ENCODE assay signal across 23 mouse cellular contexts in the genomic region with DNA sequence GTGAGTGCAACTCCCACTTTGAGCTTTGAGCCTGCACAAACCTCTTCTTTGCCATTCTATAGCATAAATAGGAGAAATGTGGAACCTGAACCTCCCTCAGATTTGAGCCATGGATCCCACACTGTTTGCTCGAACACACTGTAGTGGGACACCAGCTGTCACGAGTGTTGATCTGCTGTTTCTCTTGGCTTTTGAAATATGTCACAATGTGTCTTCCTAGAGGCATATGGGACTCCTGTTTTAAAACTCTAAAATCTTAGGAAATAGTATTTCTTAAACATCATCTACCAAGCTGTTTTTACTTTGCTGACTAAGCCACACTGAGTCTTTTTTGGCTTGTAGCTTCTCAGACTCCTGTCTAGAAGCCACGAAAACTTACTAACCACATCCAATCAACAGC.
DNase-seq lines count a peak whose midpoint lies in the region; ATAC-seq and TF ChIP-seq lines count a peak whose summit lies in the region.
"Had no signal": no experiment of that assay in that cellular context is flagged by ENCODE, and none has a peak within 500 bp of the region (broad histone marks: within the 10 kb centered on the region; RNA-seq: fewer than 3 reads in every experiment).

No protein-coding gene starts in this region.

- no peak for TF ChIP-seq CTCF in brain, embryonic 14.5 days (IDR thresholded peaks at IDR 0.05; ENCODE audit: borderline replicate concordance, extremely low read depth, insufficient read depth, insufficient read length)
- TF ChIP-seq CTCF in lung, adult 2 months (IDR thresholded peaks at IDR 0.05; ENCODE audit: insufficient read depth, low read length), result no peak

- intact Hi-C loops in left cerebral cortex, postnatal 25 days (cut with DNase I), result loop anchor here (5.0 kb wide), 1 partner anchor 99 kb away; the partner anchor contains the start of genes Cerkl and Neurod1

- 77% methylated on average over 3 of the region's 3 CpGs for WGBS in forebrain, embryonic 15.5 days
- WGBS in forebrain, embryonic 12.5 days, result 86% methylated on average over 3 of the region's 3 CpGs
- WGBS in lung, adult 2 months, result 87% methylated on average over 3 of the region's 3 CpGs

- H3K27ac ChIP-seq in forebrain, embryonic 15.5 days (replicated peaks), result no peak overlapping the region
- H3K27ac ChIP-seq in forebrain, embryonic 12.5 days, result no peak overlapping the region
- H3K27ac ChIP-seq: kidney, embryonic 15.5 days; limb, embryonic 12.5 days; liver, embryonic 13.5 days; lung, embryonic 15.5 days had no signal

- peaks cover 5% of the 10 kb centered on the region; the same call in 1 of the 2 replicates for H3K4me1 ChIP-seq in forebrain, embryonic 15.5 days
- no peaks in the 10 kb centered on the region for H3K4me1 ChIP-seq in forebrain, embryonic 12.5 days
- no peaks in the 10 kb centered on the region for H3K4me1 ChIP-seq in lung, adult 2 months (ENCODE audit: control insufficient read depth, insufficient read depth, low read length)
- H3K4me1 ChIP-seq: kidney, embryonic 15.5 days; limb, embryonic 12.5 days; liver, embryonic 13.5 days; lung, embryonic 15.5 days had no signal

- no peak overlapping the region for H3K9ac ChIP-seq in forebrain, embryonic 15.5 days (replicated peaks)
- no peak overlapping the region for H3K9ac ChIP-seq in forebrain, embryonic 12.5 days
- H3K9ac ChIP-seq: kidney, embryonic 15.5 days; limb, embryonic 12.5 days; liver, embryonic 13.5 days; lung, embryonic 15.5 days had no signal

- no peaks in the 10 kb centered on the region for H3K9me3 ChIP-seq in forebrain, embryonic 15.5 days
- H3K9me3 ChIP-seq in forebrain, embryonic 12.5 days, result no peaks in the 10 kb centered on the region
- H3K9me3 ChIP-seq: kidney, embryonic 15.5 days; limb, embryonic 12.5 days; liver, embryonic 13.5 days; lung, embryonic 15.5 days had no signal

- no peaks in the 10 kb centered on the region for H3K27me3 ChIP-seq in forebrain, embryonic 15.5 days
- H3K27me3 ChIP-seq in forebrain, embryonic 12.5 days, result no peaks in the 10 kb centered on the region
- H3K27me3 ChIP-seq: kidney, embryonic 15.5 days; limb, embryonic 12.5 days; liver, embryonic 13.5 days; lung, embryonic 15.5 days had no signal

- no peak for TF ChIP-seq POLR2A in brain, embryonic 14.5 days (IDR thresholded peaks at IDR 0.05; ENCODE audit: borderline replicate concordance, extremely low read depth, insufficient read depth, insufficient read length, poor library complexity, severe bottlenecking)
- no peak for TF ChIP-seq POLR2A in lung, adult 2 months (IDR thresholded peaks at IDR 0.05; ENCODE audit: borderline replicate concordance, extremely low read depth, low read depth, low read length)

- peak; percentile 47 to 76 for DNase-seq in layer of hippocampus, adult 18-20 months (ENCODE audit: low spot score in 2 of 2)
- DNase-seq in layer of hippocampus, postnatal 25 days (ENCODE audit: extremely low spot score in 1 of 2, low spot score in 1 of 2), result no peak
- DNase-seq in brain, embryonic 14.5 days (ENCODE audit: low read depth), result peak; percentile 42
- DNase-seq in left cerebral cortex, postnatal 25 days (ENCODE audit: low spot score in 2 of 2), result peak; percentile 20 to 68
- DNase-seq in lung, adult 2 months, result no peak
- DNase-seq in thymus, postnatal 0 days (ENCODE audit: low spot score), result no peak
- DNase-seq: adrenal gland, postnatal 25 days; cerebellum, adult 18-20 months; cerebellum, postnatal 36 days; kidney, postnatal 4 days; liver, embryonic 13.5 days; lung, postnatal 4 days; retina, postnatal 1 day; thymus, adult 18-20 months had no signal

- peak; percentile 62; the same call in 1 of the 2 replicates for ATAC-seq in forebrain, embryonic 15.5 days (replicated peaks)
- ATAC-seq in forebrain, embryonic 12.5 days (ENCODE audit: low FRiP score), result no peak
- ATAC-seq: CD4-positive, CD25-positive, alpha-beta regulatory T cell, adult 4 months; hindbrain, embryonic 16.5 days; intestine, embryonic 16.5 days; Patski had no signal

- H3K4me2 ChIP-seq in forebrain, embryonic 15.5 days (replicated peaks), result no peak overlapping the region
- no peak overlapping the region for H3K4me2 ChIP-seq in forebrain, embryonic 12.5 days
- H3K4me2 ChIP-seq: kidney, embryonic 15.5 days; limb, embryonic 12.5 days; liver, embryonic 13.5 days; lung, embryonic 15.5 days had no signal

- H3K36me3 ChIP-seq in forebrain, embryonic 15.5 days, result no peaks in the 10 kb centered on the region
- H3K36me3 ChIP-seq in forebrain, embryonic 12.5 days (replicated peaks), result no peaks in the 10 kb centered on the region
- H3K36me3 ChIP-seq: kidney, embryonic 15.5 days; limb, embryonic 12.5 days; liver, embryonic 13.5 days; lung, embryonic 15.5 days had no signal

- H3K4me3 ChIP-seq in forebrain, embryonic 15.5 days, result no peak overlapping the region
- H3K4me3 ChIP-seq in forebrain, embryonic 12.5 days (replicated peaks), result no peak overlapping the region
- no peak overlapping the region for H3K4me3 ChIP-seq in lung, adult 2 months (replicated peaks; ENCODE audit: extremely low read depth, low read depth, low read length)
- H3K4me3 ChIP-seq: kidney, embryonic 15.5 days; limb, embryonic 12.5 days; liver, embryonic 13.5 days; lung, embryonic 15.5 days had no signal

Comparison
In these comparisons a context has a peak if more than half of its experiments do, and no peak if none do; other contexts are left out.
1. DNase-seq: peak in layer of hippocampus, adult 18-20 months (2 of 2), brain, embryonic 14.5 days (single experiment) and left cerebral cortex, postnatal 25 days (2 of 2); none in layer of hippocampus, postnatal 25 days (0 of 2), lung, adult 2 months (single experiment) and thymus, postnatal 0 days (single experiment).